Comparison of ENCODE assay signal across 11 mouse cellular contexts in the genomic region with DNA sequence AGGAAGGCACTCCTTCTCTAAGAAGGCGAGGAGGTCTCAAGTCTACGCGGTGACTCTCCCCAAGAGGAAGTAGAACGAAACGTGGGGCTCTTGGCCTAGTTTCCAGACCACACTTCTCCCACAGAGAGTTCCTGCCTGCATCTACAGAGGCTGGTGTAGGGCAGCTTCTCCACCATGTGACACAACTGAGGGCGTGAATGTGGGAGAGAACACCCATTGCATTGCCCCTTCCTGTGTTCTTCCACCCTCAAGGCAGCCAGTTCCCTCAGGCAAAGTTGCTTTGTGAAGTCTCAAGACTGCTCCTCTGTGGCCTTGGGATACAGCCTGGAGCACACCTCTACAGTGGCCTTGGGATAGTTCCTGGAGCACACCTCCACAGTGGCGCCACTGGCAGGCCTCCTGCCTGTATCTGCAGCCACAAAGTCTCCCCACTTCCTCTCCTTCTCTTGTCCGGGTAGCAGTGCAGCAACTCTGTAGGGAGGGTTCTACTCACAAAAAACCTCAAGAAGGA. TPM values are rescaled to one million over a fixed set of nuclear protein-coding genes. Genes with fewer than 3 reads are reported as not detected.
DNase-seq lines count a peak whose midpoint lies in the region; ATAC-seq and TF ChIP-seq lines count a peak whose summit lies in the region.
"Had no signal": no experiment of that assay in that cellular context is flagged by ENCODE, and none has a peak within 500 bp of the region (broad histone marks: within the 10 kb centered on the region; RNA-seq: fewer than 3 reads in every experiment).

No protein-coding gene starts in this region.

- in situ Hi-C loops in CH12.LX (cut with MboI; ENCODE audit: low pct_ligation_motif_present, low pct_unique_long_range_greater_than_20kb, low sequenced_read_pairs) = no loop called here

- H3K4me3 ChIP-seq in heart, embryonic 14.5 days (ENCODE audit: control insufficient read depth in 1 of 2, insufficient read depth in 1 of 2, low read depth in 1 of 2, low read length in 2 of 2) = no peak overlapping the region
- H3K4me3 ChIP-seq in CH12.LX (replicated peaks in 1 of 3; ENCODE audit: low read depth in 2 of 3, low read length in 2 of 3, poor library complexity in 1 of 3) = peak overlapping the region in 1 of 3 experiments; percentile 12

- H3K36me3 ChIP-seq in heart, embryonic 14.5 days (ENCODE audit: control insufficient read depth, insufficient read depth, low read length) = peaks cover 61% of the 10 kb centered on the region
- peaks cover 17 to 67% of the 10 kb centered on the region in 2 experiments for H3K36me3 ChIP-seq in CH12.LX (replicated peaks in 1 of 2; ENCODE audit: control insufficient read depth in 1 of 2, insufficient read depth in 1 of 2, low read length in 1 of 2)

- H3K27ac ChIP-seq in heart, embryonic 14.5 days (replicated peaks in 1 of 2; ENCODE audit: control insufficient read depth in 1 of 2, insufficient read depth in 1 of 2, low read depth in 2 of 2, low read length in 2 of 2) = no peak overlapping the region
- H3K27ac ChIP-seq in CH12.LX (ENCODE audit: insufficient read depth, low read depth) = peak overlapping the region; percentile 44; the same call in 1 of the 2 replicates

- no peaks in the 10 kb centered on the region for H3K9me3 ChIP-seq in heart, embryonic 14.5 days (ENCODE audit: control insufficient read depth, low read length)
- no peaks in the 10 kb centered on the region for H3K9me3 ChIP-seq in CH12.LX (replicated peaks; ENCODE audit: low read length)
- H3K9me3 ChIP-seq: hindbrain, embryonic 15.5 days had no signal

- no peak for TF ChIP-seq POLR2A in CH12.LX (IDR thresholded peaks at IDR 0.05; ENCODE audit: low read depth, low read length)

- no peak for TF ChIP-seq RAD21 in CH12.LX (IDR thresholded peaks at IDR 0.05; ENCODE audit: low read depth, low read length)

- WGBS in heart, embryonic 14.5 days = 83% methylated on average over 8 of the region's 8 CpGs

- DNase-seq in heart, postnatal 4 days = no peak
- DNase-seq in CH12.LX (ENCODE audit: extremely low read depth) = peak; percentile 60
- DNase-seq in induced T-regulatory cell, adult 2 months (ENCODE audit: low read depth) = peak; percentile 73
- DNase-seq in natural killer cell, adult 2 months (ENCODE audit: low spot score in 2 of 2) = peak; percentile 38 to 56
- no peak for DNase-seq in kidney, postnatal 25 days
- DNase-seq in ovary, postnatal 36 days (ENCODE audit: low spot score) = no peak
- no peak for DNase-seq in adrenal gland, postnatal 10 days
- DNase-seq: cerebellum, postnatal 10 days had no signal

- peaks cover 2 to 21% of the 10 kb centered on the region in 2 experiments; a peak in 3 of 4 replicates for H3K4me1 ChIP-seq in heart, embryonic 14.5 days (ENCODE audit: control insufficient read depth in 2 of 2, insufficient read depth in 2 of 2, low read length in 2 of 2)
- H3K4me1 ChIP-seq in CH12.LX (ENCODE audit: control insufficient read depth in 1 of 2, insufficient read depth in 2 of 2) = peaks cover 15 to 37% of the 10 kb centered on the region in 2 experiments

- TF ChIP-seq EP300 in CH12.LX (IDR thresholded peaks at IDR 0.05; ENCODE audit: low read length) = no peak

- ATAC-seq in heart, embryonic 14.5 days (ENCODE audit: insufficient number of reproducible peaks, insufficient read depth, low FRiP score, low read depth) = no peak

- TF ChIP-seq CTCF in CH12.LX (conservative IDR thresholded peaks at IDR 0.05 in 1 of 2, IDR thresholded peaks at IDR 0.05 in 1 of 2; ENCODE audit: low read depth in 2 of 2, low read length in 2 of 2) = no peak

- peak overlapping the region; percentile 87 for H3K4me2 ChIP-seq in heart, embryonic 14.5 days (ENCODE audit: low read length)
- no peak overlapping the region for H3K4me2 ChIP-seq in CH12.LX (ENCODE audit: insufficient read depth, low read depth, poor library complexity, severe bottlenecking)

- H3K27me3 ChIP-seq in heart, embryonic 14.5 days (ENCODE audit: control insufficient read depth, insufficient read depth, low read length) = no peaks in the 10 kb centered on the region
- H3K27me3 ChIP-seq in CH12.LX (replicated peaks) = no peaks in the 10 kb centered on the region
- H3K27me3 ChIP-seq: hindbrain, embryonic 15.5 days had no signal

- H3K79me2 ChIP-seq in CH12.LX (replicated peaks; ENCODE audit: control insufficient read depth, extremely low read depth, insufficient read depth, poor library complexity, severe bottlenecking) = peaks cover 17% of the 10 kb centered on the region

- no peak overlapping the region for H3K9ac ChIP-seq in heart, embryonic 14.5 days (ENCODE audit: low read length)
- H3K9ac ChIP-seq in CH12.LX (ENCODE audit: insufficient read depth, low read depth) = no peak overlapping the region

- dilution Hi-C loops in CH12.LX (cut with MboI; ENCODE audit: extremely low pct_ligation_motif_present, extremely low pct_unique_long_range_greater_than_20kb, low sequenced_read_pairs) = no loop called here

TF ChIP-seq in CH12.LX, 34 proteins besides CTCF, POLR2A, EP300 and RAD21:
- TF ChIP-seq USF1 (IDR thresholded peaks at IDR 0.05; ENCODE audit: low read depth, low read length) (peak; percentile 25; the same call in 1 of the 2 replicates), ZC3H11A (IDR thresholded peaks at IDR 0.05; ENCODE audit: low read depth, low read length) (no peak), MYC (IDR thresholded peaks at IDR 0.05; ENCODE audit: low read depth, low read length) (peak; percentile 14; the same call in 1 of the 2 replicates)

RNA-seq across cellular contexts. Expression of a gene that starts 1.9 kb away (rescaled TPM):
- 39.8 and 40.8 TPM in 2 replicates for polyA plus RNA-seq in heart, embryonic 14.5 days (2014; fragmentation: Nextera tagmentation; extraction: Ambion mirVana)
- 10 to 100 TPM; 24.3 to 27.4 TPM for total RNA-seq in heart, postnatal 4 days (2021)
- total RNA-seq in CH12.LX (2012; rRNA removed) (8.5 and 9.1 TPM in 2 replicates), CH12.LX (2014; rRNA removed) (6.5 and 7.7 TPM in 2 replicates)
- 12.9 and 13.0 TPM in 2 replicates for polyA plus RNA-seq in CH12.LX (2012; ENCODE audit: insufficient read length, low read depth)
- 10 to 100 TPM; 40.4 to 42.0 TPM for total RNA-seq in adrenal gland, postnatal 10 days (2021)

RNA-seq across cellular contexts. Expression of a gene that starts 2.0 kb away (rescaled TPM):
- 24.9 and 33.0 TPM in 2 replicates for polyA plus RNA-seq in heart, embryonic 14.5 days (2014; fragmentation: Nextera tagmentation; extraction: Ambion mirVana)
- total RNA-seq in heart, postnatal 4 days (2021) = 10 to 100 TPM; 16.2 to 22.4 TPM
- total RNA-seq in CH12.LX (2012; rRNA removed) = 40.4 and 55.7 TPM in 2 replicates
- 23.8 and 27.9 TPM in 2 replicates for total RNA-seq in CH12.LX (2014; rRNA removed)
- 63.1 and 80.6 TPM in 2 replicates for polyA plus RNA-seq in CH12.LX (2012; ENCODE audit: insufficient read length, low read depth)
- 10 to 100 TPM; 21.2 to 21.4 TPM for total RNA-seq in adrenal gland, postnatal 10 days (2021)

RNA-seq across cellular contexts. Expression of a gene that starts 13.4 kb away (rescaled TPM):
- polyA plus RNA-seq in heart, embryonic 14.5 days (2014; fragmentation: Nextera tagmentation; extraction: Ambion mirVana) = 2.6 TPM in 2 replicates
- total RNA-seq in heart, postnatal 4 days (2021) = under 1 TPM; 0.55 to 0.63 TPM
- 0.47 and 1.0 TPM in 2 replicates for total RNA-seq in CH12.LX (2012; rRNA removed)
- total RNA-seq in CH12.LX (2014; rRNA removed) = 0.28 and 0.44 TPM in 2 replicates
- 0.19 and 0.49 TPM in 2 replicates for polyA plus RNA-seq in CH12.LX (2012; ENCODE audit: insufficient read length, low read depth)
- 1 to 10 TPM in 1 of 2 experiments, under 1 TPM in 1; 0.27 to 1.5 TPM for total RNA-seq in adrenal gland, postnatal 10 days (2021)
- total RNA-seq: megakaryocyte-erythroid progenitor cell, adult 5-6 weeks had no signal
- polyA plus RNA-seq: hindbrain, embryonic 15.5 days had no signal

RNA-seq across cellular contexts. Expression of a gene that starts 30.7 kb away (rescaled TPM):
- polyA plus RNA-seq in heart, embryonic 14.5 days (2014; fragmentation: Nextera tagmentation; extraction: Ambion mirVana) = 14.4 and 17.9 TPM in 2 replicates
- total RNA-seq in heart, postnatal 4 days (2021) = 1 to 10 TPM; 8.0 to 8.4 TPM
- total RNA-seq in CH12.LX (2012; rRNA removed) (42.5 and 54.0 TPM in 2 replicates), CH12.LX (2014; rRNA removed) (56.2 and 80.3 TPM in 2 replicates)
- polyA plus RNA-seq in CH12.LX (2012; ENCODE audit: insufficient read length, low read depth) = 47.3 and 50.3 TPM in 2 replicates
- total RNA-seq in adrenal gland, postnatal 10 days (2021) = 1 to 10 TPM; 7.4 to 8.0 TPM

RNA-seq across cellular contexts. Expression of a gene that starts 41.2 kb away (rescaled TPM):
- 194 and 196 TPM in 2 replicates for polyA plus RNA-seq in heart, embryonic 14.5 days (2014; fragmentation: Nextera tagmentation; extraction: Ambion mirVana)
- 10 to 100 TPM; 59.7 to 69.2 TPM for total RNA-seq in heart, postnatal 4 days (2021)
- total RNA-seq in CH12.LX (2012; rRNA removed) = 978 and 1,119 TPM in 2 replicates
- total RNA-seq in CH12.LX (2014; rRNA removed) = 450 and 466 TPM in 2 replicates
- polyA plus RNA-seq in CH12.LX (2012; ENCODE audit: insufficient read length, low read depth) = 848 and 1,050 TPM in 2 replicates
- total RNA-seq in adrenal gland, postnatal 10 days (2021) = 10 to 100 TPM; 38.6 to 40.1 TPM

Comparison
In these comparisons a context has a peak if more than half of its experiments do, and no peak if none do; other contexts are left out.
1. DNase-seq: peak in CH12.LX (single experiment), induced T-regulatory cell, adult 2 months (single experiment) and natural killer cell, adult 2 months (2 of 2); none in heart, postnatal 4 days (single experiment), kidney, postnatal 25 days (0 of 2), ovary, postnatal 36 days (single experiment) and adrenal gland, postnatal 10 days (single experiment).